Mouse (Mus musculus): ENCODE data around the gene Krt27. TPM values are rescaled to one million over a fixed set of nuclear protein-coding genes. Genes with fewer than 3 reads are reported as not detected.
A peak's percentile ranks its signal among the peaks of the same experiment; 100 is the strongest.

Gene Krt27
- total RNA-seq, 2 experiments from 2014 or later = not detected

DNA sequence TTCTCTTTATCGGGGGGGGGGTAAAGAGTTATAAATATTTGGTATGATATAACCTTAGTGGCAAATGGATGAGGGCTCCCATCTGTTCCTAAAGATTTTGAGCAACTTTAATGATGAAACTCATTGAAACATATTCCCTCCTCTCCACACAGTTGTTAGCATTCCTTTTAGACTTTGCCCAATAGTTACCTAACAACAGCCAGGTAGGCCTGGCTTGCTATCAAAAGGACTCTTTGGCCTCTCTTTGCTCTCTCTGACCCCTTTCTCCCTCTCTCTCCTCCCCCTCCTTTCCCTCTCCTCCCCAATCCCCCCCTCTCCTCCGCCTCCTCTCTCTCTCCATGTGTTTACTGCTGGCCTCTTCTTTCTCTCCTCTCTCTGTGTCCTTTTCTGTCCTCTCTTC lies 36.3 kb downstream of the Krt27 start:
- Histone ChIP-seq H3K27ac (no peak overlapping the region), H3K4me3 (no peak overlapping the region)
- no peak for TF ChIP-seq CTCF (IDR thresholded peaks at IDR 0.05)
- intact Hi-C loops (cut with DNase I) = no loop called here
- no peak for DNase-seq

DNA sequence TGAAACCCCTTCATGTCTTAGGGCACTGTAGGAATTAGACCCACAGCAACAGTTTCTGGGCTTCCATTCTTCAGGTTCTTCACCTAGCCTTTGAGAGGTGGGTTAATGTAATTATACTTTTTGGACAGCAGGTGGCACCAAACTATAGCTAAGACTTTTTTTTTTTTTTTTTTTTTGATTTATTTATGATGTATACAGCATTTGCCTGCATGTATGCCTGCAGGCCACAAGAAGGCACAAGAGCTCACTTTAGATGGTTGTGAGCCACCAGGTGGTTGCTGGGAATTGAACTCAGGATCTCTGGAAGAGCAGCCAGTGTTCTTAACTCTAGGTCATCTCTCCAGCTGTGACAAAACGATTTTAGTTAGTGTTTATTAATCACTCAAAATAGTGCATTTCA lies 40.0 kb downstream of the Krt27 start:
- intact Hi-C loops (cut with DNase I) = no loop called here
- no peak for DNase-seq
- peak; percentile 61 for TF ChIP-seq CTCF (IDR thresholded peaks at IDR 0.05)

DNA sequence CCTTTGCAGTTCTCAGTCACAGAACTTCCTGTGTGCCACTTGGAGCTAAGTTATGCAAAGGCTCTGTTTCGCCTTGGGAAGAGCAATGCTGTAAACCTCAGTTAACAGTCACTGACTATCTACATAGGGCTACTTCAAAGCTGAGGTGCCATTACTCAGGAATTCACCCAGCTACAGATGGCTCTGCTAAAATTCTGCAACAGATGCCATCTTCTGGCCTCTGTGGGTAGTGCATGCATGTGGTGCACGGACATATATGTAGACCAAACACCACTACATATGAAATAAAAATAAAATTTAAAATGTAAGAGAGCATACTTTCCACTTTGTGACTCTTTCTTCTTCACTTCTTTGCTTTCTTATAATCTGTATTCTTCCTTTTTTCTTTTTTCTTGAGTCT lies 43.3 kb downstream of the Krt27 start:
- DNase-seq = peak; percentile 58
- intact Hi-C loops (cut with DNase I) = no loop called here
- H3K27ac ChIP-seq = no peak overlapping the region
- TF ChIP-seq CTCF (IDR thresholded peaks at IDR 0.05) = peak; percentile 82
- H3K4me3 ChIP-seq = no peak overlapping the region

More for the DNA sequence above, 40.0 kb downstream of the Krt27 start:
- no peak overlapping the region for H3K27ac ChIP-seq
- H3K4me3 ChIP-seq = no peak overlapping the region

Other genes starting within 250 kb of the Krt27 start
- gene Ccr7, start 196.0 kb downstream of the Krt27 start, total RNA-seq (2021) = not detected
- 10 to 100 TPM; 33.2 to 33.4 TPM for gene Smarce1, start 120.1 kb downstream of the Krt27 start, total RNA-seq (2021)
- 1 to 10 TPM; 2.0 to 6.1 TPM for gene Krt222, start 107.0 kb downstream of the Krt27 start, total RNA-seq (2021)
- gene Krt24, start 65.8 kb downstream of the Krt27 start, total RNA-seq (2021) = not detected
- not detected for gene Krt25, start 28.2 kb downstream of the Krt27 start, total RNA-seq (2021)
- not detected for gene Krt26, start 13.1 kb downstream of the Krt27 start, total RNA-seq (2021)
- not detected for gene Krt28, start 23.8 kb upstream of the Krt27 start, total RNA-seq (2021)
- 1 to 10 TPM; 3.7 TPM for gene Krt10, start 38.3 kb upstream of the Krt27 start, total RNA-seq (2021)
- gene Krt12, start 71.2 kb upstream of the Krt27 start, total RNA-seq (2021) = not detected
- not detected for gene Krt20, start 87.0 kb upstream of the Krt27 start, total RNA-seq (2021)
- gene Krt23, start 142.0 kb upstream of the Krt27 start, total RNA-seq (2021) = not detected
- not detected for gene Krt39, start 170.2 kb upstream of the Krt27 start, total RNA-seq (2021)
- not detected for gene Krt40, start 192.1 kb upstream of the Krt27 start, total RNA-seq (2021)
- gene Krtap3-3, start 199.8 kb upstream of the Krt27 start, total RNA-seq (2021) = not detected
- not detected for gene Krtap3-2, start 205.7 kb upstream of the Krt27 start, total RNA-seq (2021)
- not detected for gene Gm11939, start 208.4 kb upstream of the Krt27 start, total RNA-seq (2021)
- not detected for gene Krtap3-1, start 215.5 kb upstream of the Krt27 start, total RNA-seq (2021)
- not detected for gene Krtap1-5, start 229.9 kb upstream of the Krt27 start, total RNA-seq (2021)
- gene Krtap1-4, start 232.6 kb upstream of the Krt27 start, total RNA-seq (2021) = not detected
- not detected for gene Krtap1-3, start 240.2 kb upstream of the Krt27 start, total RNA-seq (2021)
- not detected for gene Krtap9-3, start 247.0 kb upstream of the Krt27 start, total RNA-seq (2021)